Mouse (Mus musculus): Measurements from ENCODE around the gene Fam180a. TPM values are rescaled to one million over a fixed set of nuclear protein-coding genes. Genes with fewer than 3 reads are reported as not detected.
"Not testable (repeated sequence)": the region's sequence is repeated elsewhere in the genome, so short reads cannot be mapped to it uniquely, and the experiment has no call there.

The Fam180a gene
- total RNA-seq (2021): under 1 TPM; 0.67 to 0.79 TPM
- long read RNA-seq, experiment 1: 0 reads
- long read RNA-seq, experiment 2: 0 reads

DNA sequence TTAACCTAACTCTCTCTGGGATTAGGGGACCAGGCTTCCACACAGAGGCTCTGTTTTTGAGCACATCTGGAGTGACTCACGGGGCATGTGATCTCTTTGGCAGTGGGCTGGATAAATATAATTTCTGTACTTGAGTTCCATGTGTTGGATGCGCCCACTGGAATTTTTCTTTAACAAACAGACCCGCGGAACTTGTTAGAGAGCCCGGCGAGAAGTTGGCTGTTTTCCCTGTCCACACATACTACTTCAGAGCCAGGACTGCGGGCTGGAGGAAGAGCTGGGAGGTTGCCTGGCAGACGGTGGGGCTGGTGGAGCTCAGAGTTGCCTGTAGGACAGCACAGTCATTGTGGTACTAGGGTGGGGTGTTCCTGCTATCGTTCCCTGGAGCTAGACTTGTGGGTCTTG lies at the start of gene Fam180a:
TSS of gene Fam180a (minus strand) at position 31 of the 405 bp plus-strand sequence.
- DNase-seq: peak; percentile 46 to 53
- intact Hi-C loops (cut with DNase I): no loop called here

- intact Hi-C loops (cut with DNase I): loop anchor here (10.0 kb wide), 1 partner anchor 119 kb away; no protein-coding TSS in a partner anchor
- no peak for DNase-seq
Observed at GRCm38 (mm10) chr6:35374052-35374451, 48.1 kb upstream of the Fam180a start.

DNA sequence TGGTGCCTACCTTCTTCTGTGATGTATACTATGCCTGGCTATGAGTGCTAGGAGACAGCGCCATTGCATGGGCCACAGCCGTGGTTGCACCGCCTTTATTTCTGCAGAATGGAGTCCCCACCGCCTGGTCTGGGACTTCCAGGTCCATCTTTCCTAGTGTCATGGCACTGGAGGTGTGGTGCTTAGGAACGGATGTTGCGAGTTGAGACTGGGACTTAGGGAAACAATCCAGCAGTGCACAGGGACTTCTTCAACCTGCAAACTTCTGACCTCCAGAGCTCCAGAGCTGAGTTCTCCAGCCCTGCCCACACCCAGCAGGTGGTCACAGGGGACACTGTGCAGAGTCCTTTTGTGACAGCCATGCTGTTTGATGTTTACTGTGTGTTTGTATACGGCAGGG lies 44.4 kb upstream of the Fam180a start:
- intact Hi-C loops (cut with DNase I): loop anchor here (10.0 kb wide), 1 partner anchor 116 kb away; no protein-coding TSS in a partner anchor
- DNase-seq: no peak

GRCm38 (mm10) chr6:35369578-35370282 lies 43.8 kb upstream of the Fam180a start:
- intact Hi-C loops (cut with DNase I): loop anchor here (10.0 kb wide), 1 partner anchor 115 kb away; no protein-coding TSS in a partner anchor
- not testable (repeated sequence) for DNase-seq

- intact Hi-C loops (cut with DNase I): no loop called here
- DNase-seq: peak in 1 of 2 experiments; percentile 37
Observed at GRCm38 (mm10) chr6:35362596-35362995, 36.7 kb upstream of the Fam180a start.

GRCm38 (mm10) chr6:35355320-35355719 lies 29.4 kb upstream of the Fam180a start:
- intact Hi-C loops (cut with DNase I): no loop called here
- DNase-seq: no peak

GRCm38 (mm10) chr6:35354622-35354998 lies 28.7 kb upstream of the Fam180a start:
- intact Hi-C loops (cut with DNase I): no loop called here
- no peak for DNase-seq

GRCm38 (mm10) chr6:35353846-35354621 lies 28.1 kb upstream of the Fam180a start:
- DNase-seq: no peak
- intact Hi-C loops (cut with DNase I): no loop called here

- DNase-seq: no peak
- intact Hi-C loops (cut with DNase I): no loop called here
Observed at GRCm38 (mm10) chr6:35353416-35353815, 27.5 kb upstream of the Fam180a start.

DNA sequence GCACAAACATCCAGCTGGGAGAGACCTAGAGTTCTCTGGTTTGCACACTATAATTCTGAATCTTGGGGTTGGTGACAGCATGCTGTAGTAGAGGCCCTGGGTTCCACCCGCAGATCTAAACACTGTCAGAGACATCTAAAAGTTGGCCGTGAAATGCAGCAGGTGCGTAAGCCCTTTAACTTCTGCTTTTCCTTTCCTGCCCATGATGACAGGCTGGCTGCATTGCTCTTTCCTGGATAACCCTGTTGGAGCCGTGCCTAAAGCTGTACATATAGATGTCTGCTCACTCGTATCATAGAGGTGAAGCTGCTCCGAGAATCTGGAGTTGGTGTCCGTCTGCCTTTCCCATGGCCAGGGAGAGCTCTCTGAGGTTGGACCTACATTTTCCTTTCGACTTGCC lies 26.9 kb upstream of the Fam180a start:
- no peak for DNase-seq
- intact Hi-C loops (cut with DNase I): no loop called here

- intact Hi-C loops (cut with DNase I): no loop called here
- no peak for DNase-seq
Observed at GRCm38 (mm10) chr6:35351826-35352225, 25.9 kb upstream of the Fam180a start.

GRCm38 (mm10) chr6:35349784-35350183 lies 23.8 kb upstream of the Fam180a start:
- intact Hi-C loops (cut with DNase I): no loop called here
- DNase-seq: peak; percentile 29 to 43

GRCm38 (mm10) chr6:35338640-35339039 lies 12.7 kb upstream of the Fam180a start:
- intact Hi-C loops (cut with DNase I): no loop called here
- no peak for DNase-seq

- no peak for DNase-seq
- intact Hi-C loops (cut with DNase I): no loop called here
Observed at GRCm38 (mm10) chr6:35337836-35338235, 11.9 kb upstream of the Fam180a start.

GRCm38 (mm10) chr6:35335452-35335851 lies 9.5 kb upstream of the Fam180a start:
- DNase-seq: no peak
- intact Hi-C loops (cut with DNase I): no loop called here

GRCm38 (mm10) chr6:35334278-35334677 lies 8.3 kb upstream of the Fam180a start:
- intact Hi-C loops (cut with DNase I): no loop called here
- no peak for DNase-seq

- DNase-seq: no peak
- intact Hi-C loops (cut with DNase I): no loop called here
Observed at GRCm38 (mm10) chr6:35333632-35334031, 7.7 kb upstream of the Fam180a start.

- no peak for DNase-seq
- intact Hi-C loops (cut with DNase I): no loop called here
Observed at GRCm38 (mm10) chr6:35330834-35331233, 4.9 kb upstream of the Fam180a start.

- intact Hi-C loops (cut with DNase I): no loop called here
- DNase-seq: no peak
Observed at GRCm38 (mm10) chr6:35329956-35330355, 4.0 kb upstream of the Fam180a start.

- intact Hi-C loops (cut with DNase I): no loop called here
- no peak for DNase-seq
Observed at GRCm38 (mm10) chr6:35324306-35324705, 1.6 kb downstream of the Fam180a start.

GRCm38 (mm10) chr6:35323046-35323445 lies 2.9 kb downstream of the Fam180a start:
- intact Hi-C loops (cut with DNase I): no loop called here
- no peak for DNase-seq

- intact Hi-C loops (cut with DNase I): no loop called here
Observed at GRCm38 (mm10) chr6:35321105-35321504, 4.8 kb downstream of the Fam180a start.

More at GRCm38 (mm10) chr6:35321105-35321504, 4.8 kb downstream of the Fam180a start:
- DNase-seq: no peak

All from gastrocnemius, postnatal 36 days (tissue).